Mouse (Mus musculus) thymus, postnatal 14 days (tissue): Measurements from ENCODE around the gene Chuk.

Experiments used
- DNase-seq: peaks from one replicate; pipeline ENCODE4 v3.0.0; 2021

Chuk gene

DNA sequence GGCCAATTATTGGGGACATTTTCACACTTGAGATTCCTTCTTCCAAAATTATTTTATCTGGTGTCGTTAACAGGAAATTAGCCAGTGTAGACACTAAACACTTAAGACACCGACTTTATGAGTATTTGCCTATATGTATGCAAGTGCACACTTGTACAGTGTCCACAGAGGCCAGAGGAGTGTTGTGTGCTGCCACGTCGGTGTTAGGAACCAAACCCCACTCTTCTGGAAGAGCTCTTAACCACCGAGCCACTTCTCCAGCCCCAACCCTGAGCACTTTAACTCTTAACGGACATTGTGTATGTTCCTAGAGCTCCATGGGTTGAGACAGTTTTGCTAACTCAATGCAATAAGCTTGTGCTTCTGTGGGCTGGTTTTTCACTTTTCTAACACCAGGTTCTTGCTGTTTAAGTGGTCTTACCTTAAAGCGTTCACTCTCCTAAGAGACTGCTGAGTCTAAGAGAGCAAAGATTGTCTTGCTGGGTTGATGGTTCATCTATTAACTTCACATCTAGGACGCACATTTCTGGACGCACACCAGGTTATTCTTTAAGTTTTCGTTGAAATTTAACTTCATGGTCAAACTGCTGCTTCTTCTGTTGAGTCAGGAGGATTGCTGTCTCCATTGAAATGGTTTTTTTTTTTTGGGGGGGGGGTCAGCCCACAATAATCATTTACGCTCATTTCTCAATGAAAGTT lies 75.1 kb downstream of the Chuk start:
- no peak for DNase-seq

DNA sequence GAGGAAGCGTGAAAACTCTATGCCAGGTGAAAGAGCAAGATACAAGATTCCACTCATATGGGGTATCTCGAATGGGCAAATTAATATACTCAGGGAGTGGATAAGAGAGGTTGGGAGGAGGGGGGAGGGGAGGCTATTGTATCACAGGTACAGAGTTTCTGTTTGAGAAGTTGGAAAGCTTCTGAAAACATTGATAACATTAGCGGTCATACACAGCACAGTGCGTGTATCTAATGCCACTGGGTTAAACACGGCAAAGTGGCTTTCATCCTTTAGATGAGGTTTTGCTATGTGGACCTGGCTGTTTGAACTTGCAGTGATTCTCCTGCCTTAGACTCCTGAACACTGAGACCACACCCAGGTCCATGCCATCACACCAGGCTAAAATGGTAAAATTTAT lies 77.3 kb downstream of the Chuk start:
- no peak for DNase-seq

GRCm38 (mm10) chr19:44028972-44029371 lies 78.3 kb downstream of the Chuk start, which contains the start of gene Cyp2c23:
Gene Cyp2c23, minus strand, starts transcription at chr19:44029208.
- no peak for DNase-seq

GRCm38 (mm10) chr19:44026956-44027530 lies 80.2 kb downstream of the Chuk start:
- no peak for DNase-seq

DNA sequence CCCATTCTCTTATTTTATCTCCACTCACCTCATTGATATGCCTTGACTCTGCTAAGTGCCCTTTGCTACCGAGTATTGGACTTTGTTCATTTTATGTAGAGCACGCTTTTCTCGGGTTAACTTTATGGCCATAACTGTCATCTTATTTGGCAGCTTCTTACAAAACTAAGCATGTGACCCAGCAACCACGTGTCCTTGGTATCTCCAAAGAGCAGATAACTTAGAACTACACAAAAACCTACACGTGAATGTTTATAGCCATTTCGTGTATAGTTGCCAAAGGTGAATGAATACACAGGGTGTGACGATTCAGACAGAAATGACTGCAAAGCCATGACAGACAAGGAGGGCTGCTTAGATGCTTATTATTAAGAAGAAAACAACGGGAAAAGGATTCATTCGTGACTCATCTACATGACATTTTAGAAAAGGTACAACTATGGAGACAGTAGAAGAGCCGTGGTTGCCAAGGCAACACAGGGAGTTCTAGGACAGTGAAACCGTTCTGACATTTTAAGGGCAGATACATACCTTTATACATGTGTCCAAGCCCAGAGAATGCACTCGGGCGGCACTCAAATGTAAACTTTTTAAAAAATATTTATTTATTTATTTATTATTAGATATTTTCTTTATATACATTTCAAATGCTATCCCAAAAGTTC lies 82.2 kb downstream of the Chuk start:
- no peak for DNase-seq
